Mouse (Mus musculus) T-helper 2 cell (primary cell): ENCODE measurements around the gene Vmn1r163.
"Not testable (repeated sequence)": the region's sequence is repeated elsewhere in the genome, so short reads cannot be mapped to it uniquely, and the experiment has no call there.

Experiments
- in situ Hi-C: fragments of 300-600 bp; cut with MboI, MseI; formaldehyde crosslinking; loops from one replicate; pipeline ENCODE4 v1.15.1; 2025; ENCODE audit warnings: high pct_unique_total_duplicates

Vmn1r163 gene

GRCm38 (mm10) chr7:23055240-23055639 is at the start of gene Vmn1r163:
TSS of gene Vmn1r163 (plus strand) at chr7:23055540.
- in situ Hi-C loops = not testable (repeated sequence)

- in situ Hi-C loops = not testable (repeated sequence)
Measured at GRCm38 (mm10) chr7:23019823-23020222, 35.5 kb upstream of the Vmn1r163 start, which contains the start of gene Gm4216. TSS of gene Gm4216 (minus strand) at chr7:23019923.

GRCm38 (mm10) chr7:23067356-23067755 is 12.0 kb downstream of the Vmn1r163 start, which contains the start of gene Gm8720:
TSS of gene Gm8720 (minus strand) at chr7:23067456.
- in situ Hi-C loops = not testable (repeated sequence)
